Mouse (Mus musculus): ENCODE measurements around the gene Alg12. TPM values are rescaled to one million over a fixed set of nuclear protein-coding genes. Genes with fewer than 3 reads are reported as not detected.
"Not testable (repeated sequence)": the region's sequence is repeated elsewhere in the genome, so short reads cannot be mapped to it uniquely, and the experiment has no call there.

The Alg12 gene
- total and polyA plus RNA-seq, 3 experiments, result 7.2 to 11.0 (median 8.7) TPM

GRCm38 (mm10) chr15:88815196-88815700, 3.9 kb downstream of the Alg12 start:
- H3K36me3 ChIP-seq (ENCODE audit: control insufficient read depth, insufficient read depth, low read length), result no peaks in the 10 kb centered on the region
- intact Hi-C loops (cut with DNase I), result loop anchor here (5.0 kb wide), 1 partner anchor 63 kb away; the partner anchor contains the start of gene Zbed4
- no peak overlapping the region for H3K4me3 ChIP-seq
- no peak overlapping the region for H3K27ac ChIP-seq
- H3K79me2 ChIP-seq (replicated peaks; ENCODE audit: control insufficient read depth, insufficient read depth, low read length), result no peaks in the 10 kb centered on the region
- no peak for TF ChIP-seq EP300 (IDR thresholded peaks at IDR 0.05; ENCODE audit: insufficient read depth, low read depth, low read length)
- no peak for TF ChIP-seq POLR2A (IDR thresholded peaks at IDR 0.05; ENCODE audit: insufficient read depth, low read depth, low read length)
- TF ChIP-seq CTCF (IDR thresholded peaks at IDR 0.05), result no peak
- no peak overlapping the region for H3K9ac ChIP-seq (ENCODE audit: low read depth, low read length)
- DNase-seq, result no peak
- no peaks in the 10 kb centered on the region for H3K4me1 ChIP-seq (ENCODE audit: control insufficient read depth, insufficient read depth, low read length)
- WGBS, result 78% methylated on average over 6 of the region's 6 CpGs
- H3K27me3 ChIP-seq (ENCODE audit: control insufficient read depth, insufficient read depth, low read length), result no peaks in the 10 kb centered on the region

- no peaks in the 10 kb centered on the region for H3K4me1 ChIP-seq (ENCODE audit: control insufficient read depth, insufficient read depth, low read length)
- H3K36me3 ChIP-seq (ENCODE audit: control insufficient read depth, insufficient read depth, low read length), result no peaks in the 10 kb centered on the region
- no peak overlapping the region for H3K27ac ChIP-seq
- H3K4me3 ChIP-seq, result no peak overlapping the region
- H3K27me3 ChIP-seq (ENCODE audit: control insufficient read depth, insufficient read depth, low read length), result no peaks in the 10 kb centered on the region
- intact Hi-C loops (cut with DNase I), result loop anchor here (5.0 kb wide), 1 partner anchor 62 kb away; the partner anchor contains the start of gene Zbed4
- TF ChIP-seq CTCF (IDR thresholded peaks at IDR 0.05), result peak; percentile 46
- no peak for TF ChIP-seq POLR2A (IDR thresholded peaks at IDR 0.05; ENCODE audit: insufficient read depth, low read depth, low read length)
- TF ChIP-seq EP300 (IDR thresholded peaks at IDR 0.05; ENCODE audit: insufficient read depth, low read depth, low read length), result no peak
- H3K79me2 ChIP-seq (replicated peaks; ENCODE audit: control insufficient read depth, insufficient read depth, low read length), result no peaks in the 10 kb centered on the region
- H3K9ac ChIP-seq (ENCODE audit: low read depth, low read length), result no peak overlapping the region
- DNase-seq, result no peak
- WGBS, result 97% methylated on average over 11 of the region's 11 CpGs
Observed at GRCm38 (mm10) chr15:88814411-88815047, 4.6 kb downstream of the Alg12 start.

- WGBS, result 86% methylated on average over 2 of the region's 2 CpGs
- intact Hi-C loops (cut with DNase I); H3K4me3 ChIP-seq; H3K27me3 ChIP-seq (ENCODE audit: control insufficient read depth, insufficient read depth, low read length); DNase-seq; H3K79me2 ChIP-seq (replicated peaks; ENCODE audit: control insufficient read depth, insufficient read depth, low read length); H3K36me3 ChIP-seq (ENCODE audit: control insufficient read depth, insufficient read depth, low read length); H3K4me1 ChIP-seq (ENCODE audit: control insufficient read depth, insufficient read depth, low read length); H3K27ac ChIP-seq; H3K9ac ChIP-seq (ENCODE audit: low read depth, low read length): not testable (repeated sequence)
Observed at GRCm38 (mm10) chr15:88813873-88814272, 5.2 kb downstream of the Alg12 start.

GRCm38 (mm10) chr15:88813262-88813661, 5.9 kb downstream of the Alg12 start:
- intact Hi-C loops (cut with DNase I), result no loop called here
- Histone ChIP-seq H3K27me3 (ENCODE audit: control insufficient read depth, insufficient read depth, low read length) (no peaks in the 10 kb centered on the region), H3K79me2 (replicated peaks; ENCODE audit: control insufficient read depth, insufficient read depth, low read length) (no peaks in the 10 kb centered on the region), H3K4me1 (ENCODE audit: control insufficient read depth, insufficient read depth, low read length) (no peaks in the 10 kb centered on the region), H3K36me3 (ENCODE audit: control insufficient read depth, insufficient read depth, low read length) (no peaks in the 10 kb centered on the region), H3K27ac (no peak overlapping the region), H3K4me3 (no peak overlapping the region), H3K9ac (ENCODE audit: low read depth, low read length) (no peak overlapping the region)
- WGBS, result 85% methylated on average over 3 of the region's 3 CpGs
- TF ChIP-seq EP300 (IDR thresholded peaks at IDR 0.05; ENCODE audit: insufficient read depth, low read depth, low read length) (no peak), POLR2A (IDR thresholded peaks at IDR 0.05; ENCODE audit: insufficient read depth, low read depth, low read length) (no peak), CTCF (IDR thresholded peaks at IDR 0.05) (no peak)
- DNase-seq, result peak in 1 of 2 experiments; percentile 3

GRCm38 (mm10) chr15:88810369-88810768, 8.7 kb downstream of the Alg12 start:
- no peak for TF ChIP-seq EP300 (IDR thresholded peaks at IDR 0.05; ENCODE audit: insufficient read depth, low read depth, low read length)
- TF ChIP-seq CTCF (IDR thresholded peaks at IDR 0.05), result no peak
- no peak for TF ChIP-seq POLR2A (IDR thresholded peaks at IDR 0.05; ENCODE audit: insufficient read depth, low read depth, low read length)
- no peak for DNase-seq
- H3K9ac ChIP-seq (ENCODE audit: low read depth, low read length), result no peak overlapping the region
- H3K4me1 ChIP-seq (ENCODE audit: control insufficient read depth, insufficient read depth, low read length), result no peaks in the 10 kb centered on the region
- H3K27me3 ChIP-seq (ENCODE audit: control insufficient read depth, insufficient read depth, low read length), result no peaks in the 10 kb centered on the region
- intact Hi-C loops (cut with DNase I), result no loop called here
- H3K27ac ChIP-seq, result no peak overlapping the region
- H3K4me3 ChIP-seq, result no peak overlapping the region
- 81% methylated on average over 2 of the region's 2 CpGs for WGBS
- H3K36me3 ChIP-seq (ENCODE audit: control insufficient read depth, insufficient read depth, low read length), result no peaks in the 10 kb centered on the region
- H3K79me2 ChIP-seq (replicated peaks; ENCODE audit: control insufficient read depth, insufficient read depth, low read length), result no peaks in the 10 kb centered on the region

- Histone ChIP-seq H3K4me3 (no peak overlapping the region), H3K27me3 (ENCODE audit: control insufficient read depth, insufficient read depth, low read length) (no peaks in the 10 kb centered on the region), H3K36me3 (ENCODE audit: control insufficient read depth, insufficient read depth, low read length) (no peaks in the 10 kb centered on the region), H3K27ac (no peak overlapping the region), H3K9ac (ENCODE audit: low read depth, low read length) (no peak overlapping the region), H3K79me2 (replicated peaks; ENCODE audit: control insufficient read depth, insufficient read depth, low read length) (no peaks in the 10 kb centered on the region), H3K4me1 (ENCODE audit: control insufficient read depth, insufficient read depth, low read length) (no peaks in the 10 kb centered on the region)
- no peak for DNase-seq
- TF ChIP-seq CTCF (IDR thresholded peaks at IDR 0.05) (no peak), EP300 (IDR thresholded peaks at IDR 0.05; ENCODE audit: insufficient read depth, low read depth, low read length) (no peak), POLR2A (IDR thresholded peaks at IDR 0.05; ENCODE audit: insufficient read depth, low read depth, low read length) (no peak)
- intact Hi-C loops (cut with DNase I), result no loop called here
- 92% methylated on average over 8 of the region's 8 CpGs for WGBS
Observed at GRCm38 (mm10) chr15:88808121-88808520, 11.0 kb downstream of the Alg12 start.
